Mouse (Mus musculus): Measurements from ENCODE around the gene Foxo3.

DNA sequence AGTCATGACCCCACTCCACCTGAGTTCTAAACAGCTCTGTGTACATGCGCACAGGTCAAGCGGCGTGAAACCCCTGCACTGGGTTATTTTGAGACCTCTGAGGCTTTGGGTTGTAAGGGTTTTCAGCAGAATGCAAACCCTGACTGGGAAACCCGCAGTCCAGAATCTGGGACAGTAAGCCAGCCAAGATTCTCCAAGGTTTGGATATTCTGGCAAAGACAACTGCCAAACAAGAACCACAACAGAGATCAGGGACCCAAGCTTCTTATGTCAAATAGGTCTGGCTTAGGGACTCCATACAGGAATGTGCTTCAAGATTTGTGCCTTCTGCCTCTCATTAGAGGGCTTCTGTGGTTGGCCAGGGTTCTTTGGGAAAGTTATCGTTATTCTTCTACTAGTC, 21.8 kb downstream of the Foxo3 start:
- TF ChIP-seq POLR2A (IDR thresholded peaks at IDR 0.05; ENCODE audit: borderline replicate concordance, extremely low read depth, insufficient read depth, insufficient read length, poor library complexity, severe bottlenecking) (no peak), CTCF (IDR thresholded peaks at IDR 0.05; ENCODE audit: borderline replicate concordance, extremely low read depth, insufficient read depth, insufficient read length) (no peak)

Data from brain, embryonic 14.5 days (tissue).